Mouse (Mus musculus) adrenal gland, postnatal 36 days (tissue): ENCODE results near the gene Tex45. TPM values are rescaled to one million over a fixed set of nuclear protein-coding genes. Genes with fewer than 3 reads are reported as not detected.

Experiments
- DNase-seq, 2 experiments: peaks; one replicate each; pipeline ENCODE4 v3.0.0; 2021; ENCODE audit warnings: mixed read lengths in 1 of 2
- long read RNA-seq, 2 experiments: library from polyadenylated mRNA; stranded (forward); transcript quantifications; one replicate each; pipeline ENCODE4 v2.0.0; 2021; ENCODE audit warnings: borderline sequencing depth in 2 of 2
- total RNA-seq, 2 experiments: library from RNA; stranded (reverse); gene quantifications; 2 replicates each; pipeline ENCODE4 v1.2.3; 2021

The Tex45 gene
- total RNA-seq, result not detected
- long read RNA-seq, experiment 1, result 0 reads
- long read RNA-seq, experiment 2, result 0 reads

- no peak for DNase-seq
Measured at GRCm38 (mm10) chr8:3470562-3470961, at the start of gene Tex45. Gene Tex45, plus strand, starts transcription at chr8:3470862.

DNA sequence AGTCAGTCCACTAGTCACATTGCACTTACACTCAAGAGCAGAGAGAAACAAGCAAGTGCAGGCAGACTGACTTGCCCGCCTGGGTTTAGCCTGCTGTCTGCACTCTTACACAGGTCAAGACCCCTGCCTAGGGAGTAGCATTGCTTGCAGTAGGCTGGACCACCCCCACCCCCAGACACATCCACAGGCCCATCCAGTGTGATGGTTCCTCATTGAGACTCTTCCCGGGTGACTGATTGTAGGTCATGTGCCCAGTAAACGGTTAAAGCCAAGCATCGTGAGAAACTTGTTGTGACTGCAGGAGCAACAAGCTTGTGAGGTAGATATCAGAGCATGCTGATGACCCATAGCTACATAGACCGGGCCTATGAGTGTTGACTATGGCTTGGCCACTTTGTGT lies 49.2 kb upstream of the Tex45 start:
- no peak for DNase-seq

GRCm38 (mm10) chr8:3425217-3425616 lies 45.4 kb upstream of the Tex45 start:
- DNase-seq, result no peak

- DNase-seq, result no peak
Measured at GRCm38 (mm10) chr8:3426211-3426610, 44.5 kb upstream of the Tex45 start.

DNA sequence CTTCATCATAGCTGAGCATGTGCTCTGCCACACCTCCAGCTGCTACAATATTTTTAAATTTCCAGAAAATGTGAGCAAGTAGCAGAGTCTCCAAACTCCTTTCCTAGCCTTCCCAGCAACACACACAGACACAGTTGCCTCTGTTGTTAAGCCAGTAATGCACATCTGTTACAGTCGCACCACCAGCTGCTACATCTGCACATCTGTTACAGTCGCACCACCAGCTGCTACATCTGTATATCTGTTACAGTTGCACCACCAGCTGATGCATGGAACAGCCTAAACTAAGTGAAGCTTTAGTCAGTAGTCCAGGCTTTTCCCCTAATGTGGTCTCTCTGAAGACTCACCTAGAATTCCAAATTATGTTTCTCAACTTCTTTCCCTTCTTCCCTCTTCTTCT lies 42.2 kb upstream of the Tex45 start:
- no peak for DNase-seq

DNA sequence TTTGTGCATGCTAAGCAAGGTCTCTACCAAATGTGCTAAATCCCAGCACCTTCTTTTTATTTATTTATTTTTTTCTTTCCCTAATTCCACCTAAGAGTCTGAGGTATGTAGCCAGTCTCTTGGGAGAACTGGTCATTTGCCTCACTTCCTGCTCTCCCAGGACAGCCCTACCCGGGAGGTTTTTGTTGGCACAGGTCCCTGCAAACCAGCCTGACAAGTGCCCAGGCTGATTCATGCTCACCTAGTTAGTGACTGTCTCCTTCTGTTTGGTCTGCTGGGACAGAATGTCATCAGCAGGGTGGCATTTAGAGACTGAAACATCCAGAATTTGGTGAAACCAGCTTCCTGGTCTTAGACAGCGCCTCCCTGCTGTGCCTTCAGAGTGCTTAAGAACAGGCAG lies 40.7 kb upstream of the Tex45 start:
- DNase-seq, result peak; percentile 85 to 86

DNA sequence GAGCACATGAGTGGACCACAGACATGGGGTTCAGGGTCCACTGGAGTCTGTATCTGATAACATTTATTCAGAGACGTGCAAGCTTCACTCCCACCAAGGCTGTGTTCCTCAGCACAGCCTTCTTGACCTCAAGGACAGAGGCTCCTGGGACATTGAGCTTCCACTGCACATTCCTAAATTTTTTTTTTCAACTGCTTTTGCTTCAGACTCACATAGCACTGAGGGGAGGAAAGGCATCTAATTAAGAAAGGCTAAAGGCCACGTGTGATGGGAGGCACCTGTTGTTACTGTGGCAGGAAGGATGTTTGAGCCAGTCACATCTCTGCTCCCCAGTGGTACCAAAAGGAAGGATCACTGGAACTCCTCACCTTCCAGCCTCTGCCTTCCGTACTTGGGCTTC lies 39.5 kb upstream of the Tex45 start:
- DNase-seq, result no peak

GRCm38 (mm10) chr8:3436492-3436891 lies 34.2 kb upstream of the Tex45 start:
- DNase-seq, result no peak

- peak in 1 of 2 experiments; percentile 46 for DNase-seq
Measured at GRCm38 (mm10) chr8:3439510-3439909, 31.2 kb upstream of the Tex45 start.

DNA sequence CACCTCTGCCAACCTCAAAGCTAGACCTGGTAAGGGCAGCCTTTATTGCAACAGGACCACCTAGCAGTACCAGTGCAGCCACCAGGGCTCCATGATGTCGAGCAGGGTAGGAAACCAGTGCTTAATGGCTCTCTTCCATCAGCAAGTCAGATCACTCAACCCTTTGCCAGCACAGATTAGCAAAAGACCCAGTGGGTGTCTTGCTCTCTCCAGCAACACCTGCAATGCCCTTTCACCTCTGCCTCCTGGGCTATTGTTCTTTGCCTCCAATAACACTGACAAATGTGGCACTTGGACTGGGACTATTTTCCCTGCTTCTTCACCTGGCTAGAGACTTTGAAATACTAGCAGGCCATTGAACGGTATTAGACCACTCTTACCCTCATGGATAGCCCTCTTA lies 21.4 kb upstream of the Tex45 start:
- DNase-seq, result no peak

- peak; percentile 66 to 80 for DNase-seq
Measured at GRCm38 (mm10) chr8:3450670-3451069, 20.0 kb upstream of the Tex45 start.

- DNase-seq, result no peak
Measured at GRCm38 (mm10) chr8:3451992-3452391, 18.7 kb upstream of the Tex45 start.

- no peak for DNase-seq
Measured at GRCm38 (mm10) chr8:3463248-3463647, 7.4 kb upstream of the Tex45 start.

DNA sequence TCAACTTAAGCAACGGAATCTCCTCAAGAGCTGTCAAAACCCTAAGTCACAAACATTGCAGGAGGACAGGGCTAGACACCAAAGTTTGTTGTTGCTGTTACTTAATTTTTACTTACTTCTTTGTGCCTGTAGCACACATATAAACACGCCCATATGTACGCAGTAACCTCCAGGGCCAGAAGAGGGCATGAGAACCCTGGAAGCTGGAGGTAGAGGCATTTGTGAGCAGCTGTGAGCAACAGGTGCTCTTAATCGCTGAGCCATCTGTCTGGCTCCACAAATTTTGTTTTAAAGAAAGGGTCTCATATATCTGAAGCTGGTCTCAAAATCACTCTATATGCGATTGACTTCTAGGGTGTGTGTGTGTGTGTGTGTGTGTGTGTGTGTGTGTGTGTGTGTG lies 6.4 kb upstream of the Tex45 start:
- peak; percentile 27 to 29 for DNase-seq

- DNase-seq, result peak; percentile 100
Measured at GRCm38 (mm10) chr8:3467006-3467885, 3.4 kb upstream of the Tex45 start, which contains the start of gene Pex11g. Gene Pex11g, minus strand, starts transcription at chr8:3467680.

DNA sequence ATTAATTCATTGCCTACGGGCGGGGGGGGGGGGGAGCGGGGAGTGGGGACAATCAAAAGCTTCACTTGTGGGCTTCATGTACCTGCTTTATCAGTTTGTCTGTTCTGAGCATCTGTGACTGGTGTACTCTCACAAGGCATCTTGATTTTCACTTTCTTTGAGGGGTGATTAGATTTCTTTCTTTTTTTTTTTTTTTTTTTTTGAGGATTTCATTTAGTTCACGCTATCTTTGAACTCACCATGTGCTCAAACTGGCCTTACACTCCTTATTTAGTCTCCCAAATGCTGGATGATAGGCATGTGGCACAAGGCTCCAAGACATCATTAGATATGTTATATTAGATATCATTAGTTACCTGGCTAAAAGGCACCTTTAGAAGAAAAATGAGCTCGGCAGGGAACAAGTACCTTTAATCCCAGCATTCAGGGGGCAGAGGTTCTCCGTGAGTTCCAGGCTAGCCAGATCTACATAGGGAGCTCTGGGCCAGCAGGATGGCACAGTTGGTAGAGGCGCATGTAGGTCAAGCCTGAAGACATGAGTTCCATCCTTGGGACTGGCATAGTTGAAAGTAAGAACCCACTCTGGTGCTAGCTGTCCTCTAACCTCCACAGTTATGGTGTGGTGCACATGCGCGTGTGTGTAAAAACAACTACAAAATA lies 2.6 kb upstream of the Tex45 start:
- no peak for DNase-seq

DNA sequence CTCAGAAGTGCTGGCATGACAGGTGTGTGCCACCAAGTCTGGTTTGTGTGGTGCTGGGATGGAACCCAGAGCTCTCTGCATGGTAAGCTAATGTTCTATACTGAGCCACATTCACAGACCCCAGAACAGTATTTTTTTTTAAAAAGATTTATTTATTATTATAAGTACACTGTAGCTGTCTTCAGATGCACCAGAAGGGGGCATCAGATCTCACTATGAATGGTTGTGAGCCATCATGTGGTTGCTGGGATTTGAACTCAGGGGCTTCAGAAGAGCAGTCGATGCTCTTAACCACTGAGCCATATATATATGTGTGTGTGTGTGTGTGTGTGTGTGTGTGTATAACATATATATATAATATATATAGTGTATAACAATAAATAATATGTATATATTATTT lies 1.8 kb upstream of the Tex45 start:
- no peak for DNase-seq

- DNase-seq, result no peak
Measured at GRCm38 (mm10) chr8:3475715-3476429, 5.2 kb downstream of the Tex45 start.

DNA sequence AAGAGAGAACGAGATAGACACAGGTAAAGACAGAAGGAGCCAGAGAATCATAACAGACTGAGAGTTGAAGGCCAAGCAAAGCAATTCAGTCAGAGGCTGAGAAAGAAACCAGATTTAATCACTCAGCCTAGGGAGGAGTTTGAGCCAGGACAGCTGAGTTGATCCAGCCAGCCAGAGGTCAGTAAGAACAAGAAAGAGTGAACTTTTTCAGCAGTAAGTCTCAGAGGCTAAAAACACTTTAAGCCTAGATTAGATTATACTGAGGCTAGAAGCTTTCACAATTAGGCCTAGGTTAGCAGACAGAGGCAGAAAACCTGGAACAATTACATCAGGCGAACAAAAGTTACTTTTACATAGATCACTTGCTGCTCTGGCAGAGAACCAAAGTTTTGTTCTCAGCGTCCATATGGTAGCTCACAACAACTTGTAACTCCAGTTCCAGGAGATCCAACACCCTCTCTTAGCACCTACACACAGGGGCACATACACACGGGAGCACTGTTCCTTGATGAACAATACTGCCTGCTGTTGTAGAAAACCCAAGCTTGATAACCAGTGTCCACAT lies 9.6 kb downstream of the Tex45 start:
- DNase-seq, result no peak

- no peak for DNase-seq
Measured at GRCm38 (mm10) chr8:3481605-3482004, 10.9 kb downstream of the Tex45 start.

DNA sequence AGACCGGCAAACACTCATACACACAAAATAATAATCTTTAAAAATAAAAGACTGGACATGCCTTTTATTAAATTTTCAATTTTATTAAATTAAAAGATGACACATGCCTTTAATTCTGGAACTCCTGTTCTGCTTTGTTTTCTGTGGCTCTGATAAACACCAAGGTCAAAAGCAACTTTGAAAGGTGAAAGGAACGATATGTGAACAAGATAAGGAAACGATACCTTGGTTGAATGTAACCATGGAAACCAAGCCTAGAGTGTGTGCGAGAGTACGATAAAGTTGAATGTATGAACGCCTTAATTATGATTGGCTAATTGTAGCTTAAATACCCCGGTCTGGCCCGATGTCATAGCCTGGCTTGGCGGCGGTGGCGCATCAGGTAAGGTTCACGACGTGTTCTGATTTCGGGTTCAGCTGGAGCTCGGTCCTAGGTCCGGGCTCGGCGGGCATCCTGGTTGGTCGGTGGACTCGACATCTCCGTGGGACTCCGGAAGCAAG lies 11.6 kb downstream of the Tex45 start:
- no peak for DNase-seq

DNA sequence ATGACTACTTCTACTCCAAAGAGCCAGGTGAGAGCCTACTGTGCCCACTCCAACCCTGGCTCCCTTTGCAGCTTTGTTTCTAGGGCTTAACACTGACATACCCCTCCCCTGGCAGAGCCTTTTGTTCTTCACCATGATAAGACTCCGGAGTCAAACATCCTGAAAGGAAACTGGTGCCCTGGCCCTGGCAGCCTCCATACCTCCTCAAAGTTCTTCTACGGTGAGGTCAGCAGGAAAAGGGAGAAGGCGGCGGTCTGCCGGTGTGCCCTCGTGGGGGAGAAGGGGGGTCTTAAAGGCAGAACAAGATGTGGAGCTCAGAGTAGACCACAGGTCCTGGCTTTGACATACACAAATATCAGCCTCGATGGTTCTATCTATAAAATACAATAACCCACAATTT lies 12.9 kb downstream of the Tex45 start:
- DNase-seq, result no peak
